27 mouse cellular contexts compared by ENCODE assay signal in the genomic region with DNA sequence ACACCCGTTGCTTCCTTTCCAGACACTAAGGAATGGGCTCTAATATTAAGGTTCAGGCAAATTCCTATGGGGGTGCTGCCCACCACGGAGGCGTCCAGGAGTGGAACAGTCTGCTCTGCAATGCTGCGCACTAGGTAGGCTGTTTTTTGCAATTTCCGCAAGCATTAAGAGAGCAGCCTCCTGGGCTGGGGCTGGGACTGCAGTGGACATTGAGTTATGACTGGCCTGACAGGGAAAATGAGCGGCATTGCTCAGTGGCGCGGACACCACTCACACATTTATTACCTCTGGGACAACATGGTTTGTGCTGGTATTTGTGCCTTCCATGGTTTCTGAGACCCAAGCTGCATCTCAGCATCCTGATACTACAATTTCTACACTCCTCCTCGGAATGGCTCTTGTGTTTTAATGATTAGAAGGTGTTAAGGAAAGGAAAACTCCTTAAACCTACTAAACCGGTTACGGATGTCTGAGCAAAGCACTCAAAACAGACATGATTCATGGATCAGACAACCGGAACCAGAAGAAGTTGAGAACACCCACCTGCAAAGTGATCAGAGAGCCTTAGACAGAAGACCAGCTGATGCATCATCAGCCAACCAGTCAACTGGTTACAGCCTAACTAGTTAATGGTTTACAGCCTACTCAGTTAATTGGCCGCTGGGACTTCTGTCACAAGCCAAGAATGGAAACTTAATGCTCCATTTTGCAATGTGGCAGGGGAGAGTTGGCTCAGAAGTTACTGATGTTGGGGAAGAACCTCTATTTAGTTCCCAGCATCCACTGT.
DNase-seq lines count a peak whose midpoint lies in the region; ATAC-seq and TF ChIP-seq lines count a peak whose summit lies in the region.
"Had no signal": no experiment of that assay in that cellular context is flagged by ENCODE, and none has a peak within 500 bp of the region (broad histone marks: within the 10 kb centered on the region; RNA-seq: fewer than 3 reads in every experiment).

No protein-coding gene starts in this region.

- H3K9me3 ChIP-seq in kidney, embryonic 16.5 days (ENCODE audit: low read length) = no peaks in the 10 kb centered on the region
- H3K9me3 ChIP-seq in neural tube, embryonic 13.5 days = no peaks in the 10 kb centered on the region
- H3K9me3 ChIP-seq: embryonic facial prominence, embryonic 13.5 days; forebrain, embryonic 12.5 days; forebrain, embryonic 15.5 days; heart, embryonic 10.5 days; hindbrain, embryonic 10.5 days; hindbrain, embryonic 13.5 days had no signal

- peak; percentile 19 for DNase-seq in kidney, adult 2 months
- DNase-seq in kidney, adult 18-20 months = no peak
- DNase-seq in kidney, postnatal 10 days = no peak
- no peak for DNase-seq in neural tube, embryonic 10.5 days (ENCODE audit: extremely low spot score, low spot score)
- no peak for DNase-seq in heart, postnatal 25 days (ENCODE audit: low spot score)
- DNase-seq: adrenal gland, adult 2 months; adrenal gland, postnatal 14 days; B cell, adult 2 months; cerebellum, adult 11 months; cerebellum, adult 2 months; cerebellum, adult 9-11 months; cerebellum, postnatal 25 days; gastrocnemius, postnatal 25 days; heart, adult 2 months; heart, postnatal 36 days had no signal

- no peaks in the 10 kb centered on the region for H3K4me1 ChIP-seq in kidney, adult 2 months (ENCODE audit: control insufficient read depth, insufficient read depth, low read length)
- peaks cover 19% of the 10 kb centered on the region for H3K4me1 ChIP-seq in kidney, embryonic 16.5 days (ENCODE audit: insufficient read depth, low read length)
- H3K4me1 ChIP-seq in neural tube, embryonic 13.5 days (replicated peaks) = peaks cover 16% of the 10 kb centered on the region
- H3K4me1 ChIP-seq: forebrain, embryonic 12.5 days; forebrain, embryonic 15.5 days; hindbrain, embryonic 10.5 days had no signal

- intact Hi-C loops in heart, postnatal 25 days (cut with DNase I) = no loop called here

- no peaks in the 10 kb centered on the region for H3K27me3 ChIP-seq in kidney, adult 2 months (replicated peaks; ENCODE audit: control insufficient read depth, insufficient read depth, low read length)
- no peaks in the 10 kb centered on the region for H3K27me3 ChIP-seq in kidney, embryonic 16.5 days (ENCODE audit: insufficient read depth, low read length)
- H3K27me3 ChIP-seq in neural tube, embryonic 13.5 days = no peaks in the 10 kb centered on the region
- H3K27me3 ChIP-seq: CH12.LX; embryonic facial prominence, embryonic 13.5 days; forebrain, embryonic 12.5 days; forebrain, embryonic 15.5 days; hindbrain, embryonic 13.5 days had no signal

- 0 out of 2 replicates have a peak overlapping the region, but pooled peaks have one; percentile 22 for H3K4me2 ChIP-seq in kidney, embryonic 16.5 days (replicated peaks; ENCODE audit: low read depth, low read length)
- H3K4me2 ChIP-seq in neural tube, embryonic 13.5 days = no peak overlapping the region
- H3K4me2 ChIP-seq: embryonic facial prominence, embryonic 13.5 days; forebrain, embryonic 12.5 days; forebrain, embryonic 15.5 days; hindbrain, embryonic 13.5 days had no signal

- H3K9ac ChIP-seq in kidney, embryonic 16.5 days (replicated peaks; ENCODE audit: low read length) = no peak overlapping the region
- no peak overlapping the region for H3K9ac ChIP-seq in neural tube, embryonic 13.5 days
- H3K9ac ChIP-seq: embryonic facial prominence, embryonic 13.5 days; forebrain, embryonic 12.5 days; forebrain, embryonic 15.5 days; hindbrain, embryonic 13.5 days had no signal

- no peaks in the 10 kb centered on the region for H3K36me3 ChIP-seq in kidney, adult 2 months (ENCODE audit: control insufficient read depth, insufficient read depth, low read length)
- H3K36me3 ChIP-seq in kidney, embryonic 16.5 days (ENCODE audit: insufficient read depth, low read length) = no peaks in the 10 kb centered on the region
- no peaks in the 10 kb centered on the region for H3K36me3 ChIP-seq in neural tube, embryonic 13.5 days
- H3K36me3 ChIP-seq: embryonic facial prominence, embryonic 13.5 days; forebrain, embryonic 12.5 days; forebrain, embryonic 15.5 days; G1E; heart, embryonic 10.5 days; hindbrain, embryonic 10.5 days; hindbrain, embryonic 13.5 days had no signal

- TF ChIP-seq POLR2A in kidney, adult 2 months (IDR thresholded peaks at IDR 0.05; ENCODE audit: low read depth, low read length) = no peak

- TF ChIP-seq CTCF in kidney, adult 2 months (conservative IDR thresholded peaks at IDR 0.05; ENCODE audit: insufficient read depth, insufficient read length, low read depth, low read length) = no peak

- no peak overlapping the region for H3K27ac ChIP-seq in kidney, adult 2 months (ENCODE audit: insufficient read depth, low read depth, low read length)
- H3K27ac ChIP-seq in kidney, embryonic 16.5 days (ENCODE audit: low read length) = peak overlapping the region; percentile 43
- no peak overlapping the region for H3K27ac ChIP-seq in neural tube, embryonic 13.5 days (replicated peaks)
- H3K27ac ChIP-seq: embryonic facial prominence, embryonic 13.5 days; forebrain, embryonic 12.5 days; forebrain, embryonic 15.5 days; heart, adult 2 months; heart, embryonic 10.5 days; hindbrain, embryonic 10.5 days; hindbrain, embryonic 13.5 days had no signal

- H3K4me3 ChIP-seq in kidney, adult 2 months (ENCODE audit: insufficient read depth, low read depth, low read length) = no peak overlapping the region
- no peak overlapping the region for H3K4me3 ChIP-seq in kidney, embryonic 16.5 days (ENCODE audit: low read length)
- no peak overlapping the region for H3K4me3 ChIP-seq in neural tube, embryonic 13.5 days
- H3K4me3 ChIP-seq: embryonic facial prominence, embryonic 13.5 days; erythroblast, embryonic 14.5 days; forebrain, embryonic 12.5 days; forebrain, embryonic 15.5 days; heart, adult 2 months; heart, embryonic 10.5 days; hindbrain, embryonic 10.5 days; hindbrain, embryonic 13.5 days had no signal

- 46% methylated on average over 13 of the region's 13 CpGs for WGBS in kidney, adult 2 months
- WGBS in kidney, embryonic 16.5 days = 30% methylated on average over 13 of the region's 13 CpGs
- 86% methylated on average over 13 of the region's 13 CpGs for WGBS in neural tube, embryonic 13.5 days

- peak; percentile 89 for ATAC-seq in kidney, embryonic 16.5 days (ENCODE audit: low FRiP score, low TSS enrichment)
- 0 out of 2 replicates have a peak, but pooled peaks have one; percentile 51 for ATAC-seq in neural tube, embryonic 13.5 days (ENCODE audit: low read depth)
- ATAC-seq: forebrain, embryonic 15.5 days; hindbrain, embryonic 16.5 days had no signal
